Mouse (Mus musculus): ENCODE measurements at regions not wholly inside any gene's neighbourhood (a gene's known extent, or its start where the extent isn't known, plus 50 kb on each side); places are given as distances from the start of the nearest gene placed in this dataset.

DNA sequence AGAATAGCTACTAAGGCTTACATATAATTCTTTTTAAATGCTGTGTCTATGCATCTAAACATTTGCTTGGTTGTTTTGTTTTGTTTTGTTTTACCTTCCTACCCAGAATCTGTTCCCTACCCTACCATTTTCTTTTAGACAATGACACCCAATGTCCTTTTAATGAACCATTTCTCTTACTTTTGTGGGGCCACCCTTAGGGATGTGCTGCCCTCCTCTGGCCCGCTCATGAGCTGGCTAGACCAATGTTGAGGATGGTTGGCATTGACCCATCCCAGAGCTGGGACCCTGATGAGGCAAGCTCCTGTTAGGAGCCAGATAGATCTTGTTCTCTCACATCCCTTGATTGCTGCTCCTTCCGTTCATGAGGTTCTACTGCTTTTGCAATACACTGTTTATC is 105.0 kb upstream of the Tyw5 start:
- Histone ChIP-seq H3K4me1 (no peaks in the 10 kb centered on the region), H3K9ac (no peak overlapping the region), H3K4me3 (no peak overlapping the region), H3K9me3 (no peaks in the 10 kb centered on the region), H3K27me3 (no peaks in the 10 kb centered on the region), H3K27ac (no peak overlapping the region), H3K36me3 (no peaks in the 10 kb centered on the region), H3K4me2 (no peak overlapping the region)
- WGBS = 86% methylated on average over 2 of the region's 2 CpGs
- ATAC-seq (ENCODE audit: borderline replicate concordance, extremely low read depth, low FRiP score, low TSS enrichment) = no peak

DNA sequence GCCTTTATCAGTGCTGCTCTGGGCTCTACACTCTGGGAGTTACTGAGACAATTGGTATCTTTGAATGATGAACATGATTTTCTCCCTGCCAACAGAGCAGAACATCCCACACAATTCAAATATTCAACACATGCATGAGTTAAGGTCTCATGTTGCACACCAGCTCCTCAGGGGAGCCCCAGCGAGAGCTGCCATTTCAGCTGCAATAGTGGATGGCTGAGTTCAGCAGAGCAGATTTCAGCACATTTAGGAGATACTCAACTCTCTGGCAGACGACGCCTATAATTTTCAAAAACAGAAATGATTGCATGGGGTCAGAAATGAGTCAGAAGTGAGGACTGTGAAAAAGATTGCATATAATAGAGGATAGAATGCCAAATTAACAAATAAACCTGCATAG is 105.6 kb upstream of the Tyw5 start:
- H3K9ac ChIP-seq = no peak overlapping the region
- 72% methylated on average over 3 of the region's 3 CpGs for WGBS
- H3K9me3 ChIP-seq = no peaks in the 10 kb centered on the region
- ATAC-seq (ENCODE audit: borderline replicate concordance, extremely low read depth, low FRiP score, low TSS enrichment) = no peak
- H3K4me1 ChIP-seq = no peaks in the 10 kb centered on the region
- H3K4me2 ChIP-seq = no peak overlapping the region
- H3K27me3 ChIP-seq = no peaks in the 10 kb centered on the region
- no peak overlapping the region for H3K4me3 ChIP-seq
- H3K36me3 ChIP-seq = no peaks in the 10 kb centered on the region
- H3K27ac ChIP-seq = no peak overlapping the region

GRCm38 (mm10) chr1:57525965-57526364 is 119.1 kb upstream of the Tyw5 start:
- WGBS = 70% methylated on average over 4 of the region's 4 CpGs
- Histone ChIP-seq H3K27me3 (no peaks in the 10 kb centered on the region), H3K9me3 (no peaks in the 10 kb centered on the region), H3K4me2 (no peak overlapping the region), H3K4me3 (no peak overlapping the region), H3K9ac (no peak overlapping the region), H3K4me1 (no peaks in the 10 kb centered on the region), H3K36me3 (no peaks in the 10 kb centered on the region), H3K27ac (no peak overlapping the region)
- no peak for ATAC-seq (ENCODE audit: borderline replicate concordance, extremely low read depth, low FRiP score, low TSS enrichment)

- H3K36me3 ChIP-seq = no peaks in the 10 kb centered on the region
- H3K9me3 ChIP-seq = no peaks in the 10 kb centered on the region
- 35% methylated on average over 3 of the region's 3 CpGs for WGBS
- no peaks in the 10 kb centered on the region for H3K27me3 ChIP-seq
- H3K4me1 ChIP-seq = no peaks in the 10 kb centered on the region
- no peak for ATAC-seq (ENCODE audit: borderline replicate concordance, extremely low read depth, low FRiP score, low TSS enrichment)
- no peak overlapping the region for H3K4me2 ChIP-seq
- no peak overlapping the region for H3K9ac ChIP-seq
- H3K4me3 ChIP-seq = no peak overlapping the region
- no peak overlapping the region for H3K27ac ChIP-seq
Observed at GRCm38 (mm10) chr1:57528703-57529102, 121.8 kb upstream of the Tyw5 start.

- Histone ChIP-seq H3K4me2 (no peak overlapping the region), H3K9me3 (no peaks in the 10 kb centered on the region), H3K4me1 (no peaks in the 10 kb centered on the region), H3K9ac (no peak overlapping the region), H3K27ac (no peak overlapping the region), H3K27me3 (no peaks in the 10 kb centered on the region), H3K36me3 (no peaks in the 10 kb centered on the region), H3K4me3 (no peak overlapping the region)
- no peak for ATAC-seq (ENCODE audit: borderline replicate concordance, extremely low read depth, low FRiP score, low TSS enrichment)
- 59% methylated on average over 2 of the region's 2 CpGs for WGBS
Observed at GRCm38 (mm10) chr1:57529320-57529719, 122.4 kb upstream of the Tyw5 start.

GRCm38 (mm10) chr1:57537369-57537768 is 130.5 kb upstream of the Tyw5 start:
- ATAC-seq (ENCODE audit: borderline replicate concordance, extremely low read depth, low FRiP score, low TSS enrichment) = no peak
- H3K9me3 ChIP-seq = no peaks in the 10 kb centered on the region
- no peaks in the 10 kb centered on the region for H3K36me3 ChIP-seq
- no peaks in the 10 kb centered on the region for H3K4me1 ChIP-seq
- 74% methylated on average over 5 of the region's 5 CpGs for WGBS
- no peak overlapping the region for H3K9ac ChIP-seq
- no peaks in the 10 kb centered on the region for H3K27me3 ChIP-seq
- no peak overlapping the region for H3K4me2 ChIP-seq
- H3K27ac ChIP-seq = no peak overlapping the region
- no peak overlapping the region for H3K4me3 ChIP-seq

DNA sequence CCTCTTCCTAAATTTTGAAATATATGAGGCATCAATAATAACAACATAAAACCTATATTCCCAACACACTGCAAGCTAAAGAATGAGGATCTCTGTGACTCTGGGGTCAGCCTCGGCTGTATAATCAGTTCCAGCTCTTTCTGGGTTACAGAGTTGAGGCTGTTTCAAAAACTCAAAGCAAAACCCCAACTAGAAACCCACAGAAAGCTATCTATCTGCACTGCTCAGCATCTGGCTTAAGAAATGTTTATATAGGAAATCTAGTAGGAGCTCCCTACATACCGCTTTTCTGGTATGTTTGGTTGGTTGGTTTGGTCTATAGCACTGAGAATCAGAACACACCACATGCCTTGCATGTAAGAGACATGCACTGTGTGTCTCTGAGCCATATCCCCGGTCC is 137.8 kb upstream of the Tyw5 start:
- peaks cover 7% of the 10 kb centered on the region; the same call in 1 of the 2 replicates for H3K4me1 ChIP-seq
- H3K27ac ChIP-seq = no peak overlapping the region
- no peaks in the 10 kb centered on the region for H3K9me3 ChIP-seq
- no peaks in the 10 kb centered on the region for H3K36me3 ChIP-seq
- no peak overlapping the region for H3K9ac ChIP-seq
- H3K27me3 ChIP-seq = no peaks in the 10 kb centered on the region
- no peak overlapping the region for H3K4me2 ChIP-seq
- ATAC-seq (ENCODE audit: borderline replicate concordance, extremely low read depth, low FRiP score, low TSS enrichment) = no peak
- 63% methylated on average over 3 of the region's 3 CpGs for WGBS
- no peak overlapping the region for H3K4me3 ChIP-seq

- Histone ChIP-seq H3K27me3 (no peaks in the 10 kb centered on the region), H3K27ac (no peak overlapping the region), H3K4me3 (no peak overlapping the region), H3K9me3 (no peaks in the 10 kb centered on the region), H3K4me2 (no peak overlapping the region), H3K9ac (no peak overlapping the region), H3K4me1 (peaks cover 7% of the 10 kb centered on the region; the same call in 1 of the 2 replicates), H3K36me3 (no peaks in the 10 kb centered on the region)
- 42% methylated on average over 14 of the region's 14 CpGs for WGBS
- no peak for ATAC-seq (ENCODE audit: borderline replicate concordance, extremely low read depth, low FRiP score, low TSS enrichment)
Observed at GRCm38 (mm10) chr1:57545792-57546685, 139.1 kb upstream of the Tyw5 start.

DNA sequence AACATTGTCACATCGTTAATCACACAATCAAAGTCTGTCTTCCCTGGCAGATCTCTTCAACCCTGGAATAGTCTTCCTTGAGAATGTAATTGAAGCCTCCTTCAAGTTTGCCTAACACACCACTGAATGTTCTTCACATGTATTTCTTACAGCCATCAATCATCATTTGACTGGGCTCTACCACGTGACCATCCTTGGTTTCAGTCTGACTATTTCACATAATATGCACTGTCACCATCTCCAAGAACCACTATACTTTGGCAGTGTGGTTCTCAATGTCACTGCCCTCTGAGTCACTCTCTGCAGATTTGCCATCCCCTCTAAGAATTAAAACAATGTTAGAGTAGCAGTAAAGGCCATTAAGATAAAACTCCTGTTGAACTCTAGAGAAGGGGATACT is 154.6 kb upstream of the Tyw5 start:
- H3K36me3 ChIP-seq = no peaks in the 10 kb centered on the region
- 77% methylated on average over 2 of the region's 2 CpGs for WGBS
- H3K9ac ChIP-seq = no peak overlapping the region
- no peak overlapping the region for H3K27ac ChIP-seq
- no peak for ATAC-seq (ENCODE audit: borderline replicate concordance, extremely low read depth, low FRiP score, low TSS enrichment)
- H3K4me3 ChIP-seq = no peak overlapping the region
- H3K9me3 ChIP-seq = no peaks in the 10 kb centered on the region
- no peaks in the 10 kb centered on the region for H3K27me3 ChIP-seq
- H3K4me2 ChIP-seq = no peak overlapping the region
- no peaks in the 10 kb centered on the region for H3K4me1 ChIP-seq

DNA sequence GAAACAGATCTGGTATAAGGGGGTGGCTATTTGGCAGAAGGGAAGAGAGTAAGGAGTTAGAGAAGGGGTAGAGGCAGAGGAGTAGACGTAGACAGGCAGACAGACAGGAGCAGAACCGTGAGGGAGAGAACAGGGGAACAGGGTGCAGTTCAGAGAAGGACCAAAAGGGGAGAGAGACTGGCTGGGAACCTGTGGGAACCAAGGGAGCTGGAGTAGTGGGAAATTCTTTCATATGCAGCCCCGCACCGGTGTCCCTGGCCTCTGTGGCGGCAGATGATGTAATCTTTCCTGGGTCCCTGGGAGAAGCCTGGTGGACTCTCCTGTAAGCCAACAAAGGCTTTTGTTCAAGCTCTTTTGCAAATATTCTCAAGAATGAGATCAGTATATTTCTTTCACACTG is 157.8 kb upstream of the Tyw5 start:
- H3K9me3 ChIP-seq = peaks cover 3% of the 10 kb centered on the region; the same call in 1 of the 2 replicates

DNA sequence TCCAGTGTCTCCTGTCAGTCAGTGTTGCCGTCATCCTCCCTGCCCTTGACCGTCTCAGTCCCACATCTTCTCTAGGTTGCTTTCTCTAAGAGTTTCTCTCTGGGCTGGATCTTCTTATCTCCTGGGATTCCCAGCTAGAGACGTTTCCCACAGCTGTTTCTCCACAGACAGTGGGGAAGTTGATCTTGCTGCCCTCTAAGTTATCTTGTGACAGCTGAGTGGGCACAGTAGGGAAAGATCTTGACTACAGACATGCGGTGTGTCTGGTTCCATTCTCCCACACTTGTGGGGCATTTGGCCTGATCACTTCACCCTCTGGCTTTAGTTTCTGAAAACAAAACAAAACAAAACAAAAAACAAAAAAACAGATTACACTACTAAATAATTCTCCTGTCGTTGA is 165.2 kb upstream of the Tyw5 start:
- no peaks in the 10 kb centered on the region for H3K4me1 ChIP-seq
- H3K27me3 ChIP-seq = no peaks in the 10 kb centered on the region
- no peak for ATAC-seq (ENCODE audit: borderline replicate concordance, extremely low read depth, low FRiP score, low TSS enrichment)
- H3K9me3 ChIP-seq = peaks cover 3% of the 10 kb centered on the region; the same call in 1 of the 2 replicates
- H3K9ac ChIP-seq = no peak overlapping the region
- no peak overlapping the region for H3K27ac ChIP-seq
- no peak overlapping the region for H3K4me2 ChIP-seq
- no peak overlapping the region for H3K4me3 ChIP-seq
- no peaks in the 10 kb centered on the region for H3K36me3 ChIP-seq
- 60% methylated on average over 5 of the region's 5 CpGs for WGBS

More for the DNA sequence above, 157.8 kb upstream of the Tyw5 start:
- H3K27ac ChIP-seq = no peak overlapping the region
- H3K4me2 ChIP-seq = no peak overlapping the region
- 35% methylated on average over 5 of the region's 5 CpGs for WGBS
- no peak overlapping the region for H3K9ac ChIP-seq
- no peak for ATAC-seq (ENCODE audit: borderline replicate concordance, extremely low read depth, low FRiP score, low TSS enrichment)
- H3K36me3 ChIP-seq = no peaks in the 10 kb centered on the region
- H3K4me3 ChIP-seq = no peak overlapping the region
- no peaks in the 10 kb centered on the region for H3K4me1 ChIP-seq
- no peaks in the 10 kb centered on the region for H3K27me3 ChIP-seq

GRCm38 (mm10) chr1:57573829-57574228 is 166.9 kb upstream of the Tyw5 start:
- no peak overlapping the region for H3K27ac ChIP-seq
- H3K4me2 ChIP-seq = no peak overlapping the region
- H3K9ac ChIP-seq = no peak overlapping the region
- 46% methylated on average over 6 of the region's 6 CpGs for WGBS
- no peak for ATAC-seq (ENCODE audit: borderline replicate concordance, extremely low read depth, low FRiP score, low TSS enrichment)
- no peaks in the 10 kb centered on the region for H3K4me1 ChIP-seq
- H3K9me3 ChIP-seq = no peaks in the 10 kb centered on the region
- H3K4me3 ChIP-seq = no peak overlapping the region
- H3K27me3 ChIP-seq = no peaks in the 10 kb centered on the region
- H3K36me3 ChIP-seq = no peaks in the 10 kb centered on the region
